Mouse (Mus musculus) stomach, adult 2 months (tissue): ENCODE data around the gene Ireb2. TPM values are rescaled to one million over a fixed set of nuclear protein-coding genes. Genes with fewer than 3 reads are reported as not detected.

Experiments
- polyA plus RNA-seq: library from polyadenylated mRNA; depleted of rRNA; stranded (reverse); fragments of >200 nt; gene quantifications from 2 replicates; pipeline ENCODE4 v1.2.3, GENCODE M21; 2012; rRNA removed

Gene Ireb2
- polyA plus RNA-seq, result 0.16 and 0.57 TPM in 2 replicates

DNA sequence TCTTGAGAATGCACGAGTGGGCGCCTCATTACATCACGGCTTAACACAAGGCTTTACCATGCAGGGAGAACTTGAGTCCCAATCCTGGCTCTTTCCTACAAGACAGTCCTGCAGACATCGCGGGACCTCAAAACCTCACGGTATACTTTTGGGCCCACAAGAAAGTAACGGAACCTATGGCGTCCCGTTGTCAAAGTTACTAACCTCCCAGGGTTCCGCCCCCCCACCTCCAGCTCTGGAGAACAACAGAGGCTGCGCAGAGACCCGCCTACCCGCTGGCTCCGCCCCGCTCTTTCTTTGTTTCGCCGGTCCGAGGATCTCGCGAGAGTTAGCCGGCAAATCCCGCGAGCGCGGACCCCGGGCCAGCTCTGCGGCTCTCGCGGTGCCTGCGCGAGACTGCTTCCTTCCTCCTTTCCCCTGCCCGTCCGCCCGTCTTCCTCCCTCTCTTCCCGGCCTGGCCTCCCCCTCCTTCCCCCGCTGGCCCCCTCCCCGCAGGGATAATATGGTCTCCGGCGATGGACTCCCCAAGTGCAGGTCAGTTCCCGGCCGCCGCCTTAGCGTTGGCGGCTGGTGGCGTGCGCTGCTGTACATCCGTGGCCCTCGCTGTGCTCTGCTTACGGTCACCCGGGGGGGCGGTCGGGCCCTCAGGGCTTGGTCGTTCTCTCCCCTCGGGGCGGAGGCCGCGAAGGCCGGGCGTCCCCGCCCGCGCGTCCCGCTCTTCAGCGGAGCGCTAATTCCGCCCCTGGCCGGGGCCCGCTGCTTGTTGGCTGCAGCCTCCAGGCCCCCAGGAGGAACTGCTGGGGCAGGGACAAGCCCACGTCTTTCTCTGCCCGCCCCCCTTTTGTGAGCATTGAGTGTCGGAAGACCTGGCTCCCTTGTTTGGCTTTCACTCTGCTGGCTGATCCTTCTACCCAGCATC lies at the start of gene Ireb2:
TSS of gene Ireb2 (plus strand) at position 427 of the 919 bp plus-strand sequence.

DNA sequence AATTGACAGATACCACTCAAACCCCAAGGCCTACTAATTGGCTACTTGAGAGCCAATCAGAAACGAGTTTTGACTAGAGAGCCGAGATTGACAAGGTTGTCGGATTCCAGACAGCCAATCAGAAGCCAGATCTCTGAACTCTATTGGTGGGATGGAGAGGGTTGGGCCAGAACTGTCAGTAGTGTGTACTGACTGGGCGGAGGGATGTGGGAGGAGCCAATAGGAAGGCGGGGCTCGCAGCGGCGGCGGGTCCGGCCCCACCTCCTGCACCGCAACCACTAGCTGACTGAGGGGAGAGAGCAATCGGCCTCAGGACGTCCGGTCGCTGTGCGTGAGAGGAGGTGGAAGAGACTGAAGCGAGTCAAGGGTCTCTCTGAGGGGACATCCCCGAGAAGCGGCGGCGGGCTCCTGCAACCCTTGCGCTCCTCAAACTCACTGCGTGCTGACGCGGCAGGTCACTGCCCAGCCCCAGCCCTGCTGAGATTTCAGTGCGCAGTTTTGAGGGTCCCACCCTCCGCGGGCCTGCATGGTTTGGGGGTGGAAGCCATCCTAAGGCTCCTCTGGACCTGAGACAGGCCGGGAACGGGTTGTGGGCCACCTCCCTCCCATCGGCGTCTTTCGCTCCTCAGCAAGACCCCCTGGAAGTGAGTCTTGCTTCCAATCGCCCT lies 53.6 kb downstream of the Ireb2 start, which contains the start of gene Hykk:
TSS of gene Hykk (plus strand) at position 274 of the 668 bp plus-strand sequence.

DNA sequence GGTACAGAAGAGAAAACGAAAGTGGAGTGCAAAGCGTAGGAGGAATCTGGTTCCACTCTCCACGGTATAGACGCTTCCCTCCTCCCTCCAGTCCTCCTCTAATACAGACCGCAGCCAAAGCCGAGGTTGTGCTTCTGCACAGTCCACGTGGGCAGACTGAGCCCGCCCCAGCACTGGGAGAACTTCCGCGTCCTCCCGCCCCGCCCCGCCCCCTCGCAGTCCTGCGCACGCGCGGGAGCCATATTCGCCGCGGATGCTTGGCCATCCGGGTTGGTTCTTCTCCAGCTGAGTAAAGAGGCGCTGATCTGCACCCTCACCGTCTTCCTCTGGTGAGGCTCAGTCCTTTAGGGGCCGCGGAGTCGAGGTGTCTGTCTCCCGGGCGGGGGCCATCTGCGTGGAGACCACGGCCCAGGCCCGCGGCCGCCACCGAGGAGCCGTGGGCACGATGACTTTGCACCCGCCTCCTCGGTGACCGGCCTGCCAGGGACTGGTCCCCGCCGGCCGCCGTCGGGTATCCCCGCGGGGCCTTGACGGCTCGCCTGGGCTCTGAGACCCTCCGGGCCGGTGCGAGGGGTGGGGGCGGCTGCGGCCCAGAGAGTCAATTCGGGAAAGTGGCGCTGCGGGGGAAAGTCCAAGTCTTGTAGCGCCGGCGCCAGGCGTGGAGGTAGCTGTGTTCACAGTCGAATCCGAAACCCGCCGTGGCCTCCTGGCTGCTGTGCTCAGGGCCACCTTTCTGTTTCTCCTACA lies 87.2 kb downstream of the Ireb2 start, which contains the start of the genes Psma4 and AY074887:
TSS of gene Psma4 (plus strand) at position 216 of the 747 bp plus-strand sequence.
TSS of gene AY074887 (minus strand) at position 424 of the 747 bp plus-strand sequence.

Other genes starting within 250 kb of the Ireb2 start
- gene Acsbg1, start 201.9 kb upstream of the Ireb2 start, polyA plus RNA-seq, result 45.1 and 46.5 TPM in 2 replicates
- 2.8 and 3.2 TPM in 2 replicates for gene Dnaja4, start 164.9 kb upstream of the Ireb2 start, polyA plus RNA-seq
- 5.5 and 10.0 TPM in 2 replicates for gene Wdr61, start 129.3 kb upstream of the Ireb2 start, polyA plus RNA-seq
- 0.92 and 2.6 TPM in 2 replicates for gene Crabp1, start 99.0 kb upstream of the Ireb2 start, polyA plus RNA-seq
- gene Hykk, start 53.5 kb downstream of the Ireb2 start, polyA plus RNA-seq, result 0.11 and 0.29 TPM in 2 replicates
- gene Psma4, start 87.0 kb downstream of the Ireb2 start, polyA plus RNA-seq, result 4.7 and 6.8 TPM in 2 replicates
- gene AY074887, start 87.2 kb downstream of the Ireb2 start, polyA plus RNA-seq, result not detected in 2 replicates
- 0.02 TPM in 1 of 2 replicates, not detected in the other for gene Chrna5, start 117.1 kb downstream of the Ireb2 start, polyA plus RNA-seq
- gene Chrna3, start 162.8 kb downstream of the Ireb2 start, polyA plus RNA-seq, result 0.52 and 0.71 TPM in 2 replicates
- gene Chrnb4, start 185.0 kb downstream of the Ireb2 start, polyA plus RNA-seq, result 1.2 and 1.3 TPM in 2 replicates